Mouse (Mus musculus): ENCODE results near the gene Cd86. TPM values are rescaled to one million over a fixed set of nuclear protein-coding genes. Genes with fewer than 3 reads are reported as not detected.

The Cd86 gene
- polyA plus RNA-seq, 1 experiment: 0.79 TPM

DNA sequence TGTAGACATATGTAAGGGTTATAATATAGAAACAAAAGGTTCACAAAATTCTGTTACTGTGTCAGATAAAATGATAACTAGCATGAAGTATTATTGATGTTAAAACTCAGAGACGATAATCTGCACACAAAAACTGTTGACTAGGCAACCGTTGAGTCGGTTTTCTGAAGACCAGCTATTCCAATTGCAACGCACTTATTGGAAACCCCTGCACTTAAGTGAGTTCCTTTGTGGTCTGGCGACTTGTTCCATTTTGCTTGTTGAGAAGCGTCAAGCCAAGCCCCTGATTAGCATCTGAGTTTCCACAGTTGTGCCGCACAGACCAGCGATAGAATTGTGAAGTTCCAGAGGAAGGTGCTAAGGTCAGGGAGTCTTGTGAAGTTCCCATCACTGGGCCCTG, 31.4 kb upstream of the Cd86 start:
- 84% methylated on average over 8 of the region's 8 CpGs for WGBS
- no peak overlapping the region for H3K27ac ChIP-seq (ENCODE audit: insufficient read depth, low read depth, low read length)
- H3K4me1 ChIP-seq (ENCODE audit: control insufficient read depth, insufficient read depth, insufficient read length, low read length): no peaks in the 10 kb centered on the region
- TF ChIP-seq CTCF (IDR thresholded peaks at IDR 0.05; ENCODE audit: extremely low read depth, insufficient read length, insufficient replicate concordance, low read depth, low read length): no peak
- TF ChIP-seq POLR2A (IDR thresholded peaks at IDR 0.05; ENCODE audit: low read depth, low read length): no peak
- H3K36me3 ChIP-seq (ENCODE audit: control insufficient read depth, insufficient read depth, low read length): no peaks in the 10 kb centered on the region
- H3K4me3 ChIP-seq (ENCODE audit: low read depth, low read length): no peak overlapping the region
- H3K27me3 ChIP-seq (ENCODE audit: control insufficient read depth, insufficient read depth, low read length): peaks cover 2% of the 10 kb centered on the region; the same call in 1 of the 2 replicates

DNA sequence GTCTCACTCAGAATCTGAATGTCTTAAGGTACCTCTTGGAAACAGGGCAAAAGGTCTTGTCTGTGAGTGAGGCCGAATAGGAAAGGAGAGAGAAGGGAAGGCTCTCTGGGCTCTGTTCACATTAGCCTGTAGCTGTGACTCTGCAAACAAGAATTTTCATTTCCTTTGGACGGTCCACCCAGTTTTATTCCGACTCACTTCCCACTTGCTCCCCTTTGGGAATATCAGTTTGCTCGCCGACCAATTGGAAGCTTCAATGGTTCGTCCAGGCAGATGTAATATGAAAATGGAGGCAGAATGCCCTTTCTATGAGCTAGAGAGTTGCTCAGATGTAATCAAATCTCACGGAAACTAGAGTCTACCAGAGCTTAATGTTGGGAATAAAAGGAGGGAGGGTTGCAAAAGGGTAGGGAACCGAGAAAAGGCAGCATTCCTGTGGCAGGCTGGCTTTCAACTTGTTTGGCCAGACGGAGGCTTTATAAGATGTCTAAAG, 29.0 kb upstream of the Cd86 start:
- H3K4me3 ChIP-seq (ENCODE audit: low read depth, low read length): no peak overlapping the region
- TF ChIP-seq CTCF (IDR thresholded peaks at IDR 0.05; ENCODE audit: extremely low read depth, insufficient read length, insufficient replicate concordance, low read depth, low read length): no peak
- TF ChIP-seq POLR2A (IDR thresholded peaks at IDR 0.05; ENCODE audit: low read depth, low read length): no peak
- 76% methylated on average over 9 of the region's 9 CpGs for WGBS
- H3K4me1 ChIP-seq (ENCODE audit: control insufficient read depth, insufficient read depth, insufficient read length, low read length): no peaks in the 10 kb centered on the region
- no peaks in the 10 kb centered on the region for H3K36me3 ChIP-seq (ENCODE audit: control insufficient read depth, insufficient read depth, low read length)
- H3K27ac ChIP-seq (ENCODE audit: insufficient read depth, low read depth, low read length): no peak overlapping the region
- H3K27me3 ChIP-seq (ENCODE audit: control insufficient read depth, insufficient read depth, low read length): no peaks in the 10 kb centered on the region; the same call in 1 of the 2 replicates

DNA sequence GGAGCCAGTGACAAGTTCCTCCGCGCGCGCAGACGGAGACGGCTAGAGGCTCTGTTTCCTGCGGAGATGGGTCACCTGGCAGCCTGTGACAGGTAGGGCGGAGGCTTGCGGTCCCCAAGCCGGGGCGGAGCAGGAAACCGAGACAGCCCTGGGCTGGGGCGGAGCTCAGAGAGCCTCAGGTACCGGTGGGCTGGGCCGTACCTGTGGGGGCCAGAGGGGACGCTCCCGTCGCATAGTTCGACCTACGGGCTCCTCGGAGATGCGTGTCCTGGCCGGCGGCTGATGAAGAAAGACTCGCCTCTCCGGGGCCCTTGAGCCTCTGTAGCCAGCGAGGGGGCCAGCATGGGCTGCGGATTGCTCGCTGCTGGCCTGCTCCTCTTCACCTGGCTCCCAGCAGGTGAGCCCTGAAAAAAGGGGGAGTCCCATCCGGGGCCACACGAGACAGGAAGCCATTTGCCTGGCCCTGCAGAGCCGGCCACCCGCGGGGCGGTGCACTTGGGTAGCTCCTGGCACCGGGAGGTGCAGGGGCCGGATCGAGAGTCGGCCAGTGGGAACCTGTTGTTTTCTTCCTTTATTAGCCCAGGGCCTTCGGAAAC, 28.0 kb upstream of the Cd86 start, which contains the start of gene Ildr1:
TSS of gene Ildr1 (plus strand) at position 161 of the 596 bp plus-strand sequence.
- TF ChIP-seq POLR2A (IDR thresholded peaks at IDR 0.05; ENCODE audit: low read depth, low read length): no peak
- no peak for TF ChIP-seq CTCF (IDR thresholded peaks at IDR 0.05; ENCODE audit: extremely low read depth, insufficient read length, insufficient replicate concordance, low read depth, low read length)
- 2% methylated on average over 40 of the region's 40 CpGs for WGBS
- no peaks in the 10 kb centered on the region for H3K4me1 ChIP-seq (ENCODE audit: control insufficient read depth, insufficient read depth, insufficient read length, low read length)
- H3K27ac ChIP-seq (ENCODE audit: insufficient read depth, low read depth, low read length): no peak within 1 kb of the TSS
- no peaks in the 10 kb centered on the region for H3K36me3 ChIP-seq (ENCODE audit: control insufficient read depth, insufficient read depth, low read length)
- H3K4me3 ChIP-seq (ENCODE audit: low read depth, low read length): peak within 1 kb of the TSS; percentile 78
- H3K27me3 ChIP-seq (ENCODE audit: control insufficient read depth, insufficient read depth, low read length): no peaks in the 10 kb centered on the region

DNA sequence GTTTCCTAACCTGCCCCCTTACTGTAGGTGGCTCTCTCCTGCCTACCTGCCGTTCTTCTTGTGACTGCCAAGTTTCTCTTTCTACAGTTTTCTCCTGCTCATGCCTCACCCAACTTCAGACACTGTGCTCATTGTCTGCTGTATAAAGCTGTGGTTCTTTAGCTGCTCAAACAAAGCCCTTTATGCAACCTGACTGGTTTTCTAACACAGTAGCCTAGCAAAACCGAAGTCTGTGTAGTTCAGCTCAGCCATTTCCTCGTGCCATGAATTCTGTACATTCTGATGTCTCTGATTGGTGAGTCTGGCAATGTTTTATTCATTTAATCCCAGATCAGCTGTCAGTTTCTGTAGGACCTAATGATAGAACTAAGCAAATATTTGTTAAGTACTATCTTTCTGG, 25.6 kb upstream of the Cd86 start:
- Histone ChIP-seq H3K27me3 (ENCODE audit: control insufficient read depth, insufficient read depth, low read length) (no peaks in the 10 kb centered on the region), H3K36me3 (ENCODE audit: control insufficient read depth, insufficient read depth, low read length) (no peaks in the 10 kb centered on the region), H3K4me1 (ENCODE audit: control insufficient read depth, insufficient read depth, insufficient read length, low read length) (no peaks in the 10 kb centered on the region), H3K27ac (ENCODE audit: insufficient read depth, low read depth, low read length) (no peak overlapping the region), H3K4me3 (ENCODE audit: low read depth, low read length) (no peak overlapping the region)
- WGBS: 24% methylated on average over 3 of the region's 3 CpGs
- TF ChIP-seq CTCF (IDR thresholded peaks at IDR 0.05; ENCODE audit: extremely low read depth, insufficient read length, insufficient replicate concordance, low read depth, low read length) (no peak), POLR2A (IDR thresholded peaks at IDR 0.05; ENCODE audit: low read depth, low read length) (no peak)

DNA sequence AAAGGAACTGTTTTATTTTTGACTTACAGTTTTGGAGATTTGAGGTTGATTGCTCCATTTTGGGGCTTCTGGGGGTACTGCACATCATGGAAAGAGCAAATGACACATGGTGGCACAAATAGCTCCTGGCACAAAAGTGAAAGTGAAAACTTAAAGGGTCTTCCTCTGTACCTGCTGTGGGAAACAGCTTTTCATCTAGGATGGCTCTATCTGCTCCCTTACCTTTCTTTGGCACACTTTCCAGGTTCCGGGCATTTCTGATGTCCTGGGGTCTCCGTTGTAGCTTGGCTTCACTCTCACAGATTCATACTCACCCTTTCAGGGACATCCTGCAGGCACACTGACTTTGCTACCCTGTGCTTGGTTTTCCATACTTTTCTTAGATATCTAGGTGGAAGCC, 22.2 kb upstream of the Cd86 start:
- Histone ChIP-seq H3K27me3 (ENCODE audit: control insufficient read depth, insufficient read depth, low read length) (no peaks in the 10 kb centered on the region), H3K27ac (ENCODE audit: insufficient read depth, low read depth, low read length) (no peak overlapping the region), H3K36me3 (ENCODE audit: control insufficient read depth, insufficient read depth, low read length) (no peaks in the 10 kb centered on the region), H3K4me1 (ENCODE audit: control insufficient read depth, insufficient read depth, insufficient read length, low read length) (no peaks in the 10 kb centered on the region), H3K4me3 (ENCODE audit: low read depth, low read length) (no peak overlapping the region)
- no peak for TF ChIP-seq CTCF (IDR thresholded peaks at IDR 0.05; ENCODE audit: extremely low read depth, insufficient read length, insufficient replicate concordance, low read depth, low read length)
- no peak for TF ChIP-seq POLR2A (IDR thresholded peaks at IDR 0.05; ENCODE audit: low read depth, low read length)
- 89% methylated on average over 2 of the region's 2 CpGs for WGBS

DNA sequence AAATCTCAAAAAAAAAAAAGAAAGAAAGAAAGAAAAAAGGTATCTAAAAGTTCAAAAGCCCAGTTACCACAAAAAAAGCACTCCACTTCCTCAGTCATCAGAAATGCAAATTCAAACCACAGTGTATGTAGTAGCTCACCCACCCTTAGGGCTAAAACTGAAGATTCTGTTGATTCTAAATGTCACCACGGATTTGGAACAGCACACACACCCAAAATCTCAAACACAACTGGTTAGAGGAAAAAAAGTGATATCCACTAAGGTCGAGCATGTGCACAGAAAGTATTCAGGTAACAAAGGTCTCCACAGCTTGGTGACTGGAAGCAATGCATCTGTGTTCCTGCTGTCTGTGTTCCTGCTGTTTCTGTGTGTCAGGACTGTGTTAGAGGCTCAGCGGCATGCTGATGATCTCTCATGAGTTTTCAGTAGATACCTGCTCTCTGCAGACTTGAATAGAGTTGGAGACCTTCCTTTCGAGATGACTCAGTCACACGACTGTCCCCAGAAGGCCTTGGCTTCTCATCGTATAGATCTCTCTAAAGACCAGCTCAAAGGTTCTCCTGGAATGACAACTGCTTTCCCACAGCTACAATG, 18.5 kb upstream of the Cd86 start:
- 63% methylated on average over 6 of the region's 6 CpGs for WGBS
- TF ChIP-seq CTCF (IDR thresholded peaks at IDR 0.05; ENCODE audit: extremely low read depth, insufficient read length, insufficient replicate concordance, low read depth, low read length): no peak
- TF ChIP-seq POLR2A (IDR thresholded peaks at IDR 0.05; ENCODE audit: low read depth, low read length): no peak

DNA sequence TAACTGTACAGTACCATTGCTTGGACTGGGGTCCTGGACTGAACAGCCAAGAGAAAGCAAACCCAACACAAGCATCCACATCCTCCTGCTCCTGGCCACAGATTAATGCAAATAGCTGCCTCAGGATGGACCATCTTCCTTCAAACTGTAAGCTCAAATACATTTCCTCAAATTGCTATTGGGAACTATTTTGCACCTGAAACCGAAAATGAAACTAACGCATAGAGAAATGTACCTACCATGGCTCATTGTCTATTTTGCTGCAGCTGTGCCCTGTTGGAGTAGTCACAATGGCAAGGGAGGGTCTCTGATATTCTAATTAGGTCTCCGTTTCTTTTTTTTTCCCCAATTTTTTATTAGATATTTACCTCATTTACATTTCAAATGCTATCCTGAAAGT, 15.9 kb upstream of the Cd86 start:
- no peak overlapping the region for H3K27ac ChIP-seq (ENCODE audit: insufficient read depth, low read depth, low read length)
- H3K27me3 ChIP-seq (ENCODE audit: control insufficient read depth, insufficient read depth, low read length): no peaks in the 10 kb centered on the region
- 85% methylated on average over 3 of the region's 3 CpGs for whole genome bisulfite sequencing
- no peaks in the 10 kb centered on the region for H3K36me3 ChIP-seq (ENCODE audit: control insufficient read depth, insufficient read depth, low read length)
- H3K4me1 ChIP-seq (ENCODE audit: control insufficient read depth, insufficient read depth, insufficient read length, low read length): no peaks in the 10 kb centered on the region
- TF ChIP-seq CTCF (IDR thresholded peaks at IDR 0.05; ENCODE audit: extremely low read depth, insufficient read length, insufficient replicate concordance, low read depth, low read length) (no peak), POLR2A (IDR thresholded peaks at IDR 0.05; ENCODE audit: low read depth, low read length) (no peak)
- H3K4me3 ChIP-seq (ENCODE audit: low read depth, low read length): no peak overlapping the region

More for the DNA sequence above, 18.5 kb upstream of the Cd86 start:
- H3K27me3 ChIP-seq (ENCODE audit: control insufficient read depth, insufficient read depth, low read length): no peaks in the 10 kb centered on the region
- no peaks in the 10 kb centered on the region for H3K4me1 ChIP-seq (ENCODE audit: control insufficient read depth, insufficient read depth, insufficient read length, low read length)
- H3K27ac ChIP-seq (ENCODE audit: insufficient read depth, low read depth, low read length): no peak overlapping the region
- H3K36me3 ChIP-seq (ENCODE audit: control insufficient read depth, insufficient read depth, low read length): no peaks in the 10 kb centered on the region
- no peak overlapping the region for H3K4me3 ChIP-seq (ENCODE audit: low read depth, low read length)

Data from small intestine, adult 2 months (tissue).